In the genomic region with DNA sequence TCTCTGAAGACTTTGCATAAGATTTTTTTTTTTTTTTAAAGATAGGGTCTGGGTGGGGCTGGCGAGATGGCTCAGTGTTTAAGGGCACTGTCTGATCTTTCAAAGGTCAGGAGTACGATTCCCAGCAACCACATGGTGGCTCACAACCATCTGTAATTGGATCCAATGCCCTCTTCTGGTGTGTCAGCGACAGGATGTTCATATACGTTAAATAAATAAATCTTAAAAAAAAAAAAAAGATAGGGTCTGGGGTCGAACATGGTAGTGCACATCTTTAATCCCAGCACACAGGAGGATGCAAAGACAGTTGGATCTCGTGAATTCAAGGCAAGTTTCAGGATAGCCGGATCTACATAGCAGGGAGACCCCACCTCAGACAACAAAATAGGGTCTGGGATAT, we compare ENCODE assay signal across 18 mouse cellular contexts. TPM values are rescaled to one million over a fixed set of nuclear protein-coding genes. Genes with fewer than 3 reads are reported as not detected.
DNase-seq lines count a peak whose midpoint lies in the region; ATAC-seq and TF ChIP-seq lines count a peak whose summit lies in the region.
"Had no signal": no experiment of that assay in that cellular context is flagged by ENCODE, and none has a peak within 500 bp of the region (broad histone marks: within the 10 kb centered on the region; RNA-seq: fewer than 3 reads in every experiment).

No protein-coding gene starts in this region.

- in situ Hi-C loops in ES-E14 (cut with MboI; ENCODE audit: low sequenced_read_pairs in 2 of 2, unreplicated experiment in 2 of 2) = no loop called here

- ATAC-seq in megakaryocyte, adult 5-6 weeks (ENCODE audit: poor library complexity, severe bottlenecking) = no peak
- ATAC-seq: forebrain, embryonic 13.5 days; forebrain, postnatal 0 days had no signal

- peaks cover 52% of the 10 kb centered on the region for H3K36me3 ChIP-seq in megakaryocyte, embryonic 14.5 days (replicated peaks; ENCODE audit: low read length)
- H3K36me3 ChIP-seq in ES-E14 (ENCODE audit: control insufficient read depth, insufficient read depth, low read length, poor library complexity, severe bottlenecking) = peaks cover 6% of the 10 kb centered on the region; the same call in 1 of the 2 replicates
- H3K36me3 ChIP-seq in hindbrain, embryonic 10.5 days = 0 out of 2 replicates have a peak, but pooled peaks cover 5% of the 10 kb centered on the region

- WGBS in hindbrain, embryonic 10.5 days = 77% methylated on average over 7 of the region's 7 CpGs

- peak overlapping the region; percentile 87 for H3K4me3 ChIP-seq in megakaryocyte, embryonic 14.5 days (replicated peaks)
- H3K4me3 ChIP-seq in ES-E14 (ENCODE audit: insufficient read depth in 1 of 2, low read depth in 1 of 2, low read length in 2 of 2, poor library complexity in 1 of 2, severe bottlenecking in 1 of 2) = peak overlapping the region; percentile 64; a peak in 2 of 4 replicates
- H3K4me3 ChIP-seq in hindbrain, embryonic 10.5 days = no peak overlapping the region
- H3K4me3 ChIP-seq: embryonic facial prominence, embryonic 10.5 days; forebrain, embryonic 13.5 days; heart, adult 2 months; heart, embryonic 15.5 days had no signal

- no peak overlapping the region; the same call in 1 of the 2 replicates for H3K9ac ChIP-seq in ES-E14 (ENCODE audit: insufficient read depth, low read depth, low read length, poor library complexity, severe bottlenecking)
- H3K9ac ChIP-seq: forebrain, embryonic 13.5 days; forebrain, postnatal 0 days; heart, embryonic 15.5 days; hindbrain, embryonic 14.5 days had no signal

- H3K27ac ChIP-seq in ES-E14 (ENCODE audit: insufficient read depth, low read depth, low read length, poor library complexity, severe bottlenecking) = no peak overlapping the region; the same call in 1 of the 2 replicates
- no peak overlapping the region for H3K27ac ChIP-seq in hindbrain, embryonic 10.5 days
- H3K27ac ChIP-seq: embryonic facial prominence, embryonic 10.5 days; forebrain, embryonic 13.5 days; heart, adult 2 months; heart, embryonic 15.5 days; hindbrain, embryonic 14.5 days had no signal

- no peaks in the 10 kb centered on the region for H3K27me3 ChIP-seq in megakaryocyte, embryonic 14.5 days (replicated peaks)
- H3K27me3 ChIP-seq in hindbrain, embryonic 10.5 days (ENCODE audit: insufficient read depth, poor library complexity, severe bottlenecking) = no peaks in the 10 kb centered on the region
- H3K27me3 ChIP-seq: forebrain, embryonic 13.5 days; heart, embryonic 15.5 days had no signal

- H3K4me1 ChIP-seq in megakaryocyte, embryonic 14.5 days = peaks cover 65% of the 10 kb centered on the region
- peaks cover 0 to 17% of the 10 kb centered on the region in 2 experiments; a peak in 2 of 4 replicates for H3K4me1 ChIP-seq in ES-E14 (ENCODE audit: control insufficient read depth in 2 of 2, insufficient read depth in 2 of 2, low read length in 2 of 2, poor library complexity in 1 of 2)
- peaks cover 5% of the 10 kb centered on the region for H3K4me1 ChIP-seq in hindbrain, embryonic 10.5 days (replicated peaks)
- H3K4me1 ChIP-seq: forebrain, embryonic 13.5 days had no signal

- no peaks in the 10 kb centered on the region for H3K9me3 ChIP-seq in megakaryocyte, embryonic 14.5 days
- no peaks in the 10 kb centered on the region for H3K9me3 ChIP-seq in ES-E14 (ENCODE audit: control insufficient read depth, insufficient read depth, low read depth, low read length)
- no peaks in the 10 kb centered on the region for H3K9me3 ChIP-seq in hindbrain, embryonic 10.5 days
- H3K9me3 ChIP-seq: embryonic facial prominence, embryonic 10.5 days; forebrain, embryonic 13.5 days; heart, embryonic 15.5 days had no signal

- DNase-seq in CD4-positive helper T cell, adult 2 months (ENCODE audit: low read depth, low spot score) = peak; percentile 9
- no peak for DNase-seq in ES-E14 (ENCODE audit: low read depth, low spot score)
- DNase-seq in hindbrain, embryonic 10.5 days (ENCODE audit: low spot score) = no peak
- DNase-seq in right cerebral cortex, postnatal 36 days (ENCODE audit: low spot score in 2 of 2) = no peak
- DNase-seq in c-Kit-positive CD71-positive TER-119-positive erythroid progenitor cells, embryonic 14.5 days (ENCODE audit: low spot score) = no peak
- DNase-seq: adrenal gland, adult 2 months; adrenal gland, postnatal 25 days; cerebellum, adult 2 months; cerebellum, postnatal 10 days; forebrain, postnatal 0 days; gastrocnemius, postnatal 14 days had no signal

TF ChIP-seq in ES-E14, 5 proteins besides CTCF, POLR2A, EP300 and RAD21:
- TF ChIP-seq CHD2 (IDR thresholded peaks at IDR 0.05; ENCODE audit: low read depth, low read length) (no peak), MAFK (IDR thresholded peaks at IDR 0.05; ENCODE audit: insufficient read depth, low read depth, low read length) (no peak), ZNF384 (IDR thresholded peaks at IDR 0.05; ENCODE audit: low read depth, low read length) (0 out of 2 replicates have a peak, but pooled peaks have one; percentile 22)
TF ChIP-seq in ES-E14: peak in this region for 1.

RNA-seq across cellular contexts. Expression of gene Trex1, which starts 10.2 kb away (rescaled TPM):
- polyA plus RNA-seq in megakaryocyte, embryonic 14.5 days (2012; ENCODE audit: insufficient read depth, low replicate concordance) = 25.2 and 49.1 TPM in 2 replicates
- 119 and 124 TPM in 2 replicates for total RNA-seq in megakaryocyte, adult 5-6 weeks (2015)
- 68.7 and 87.5 TPM in 2 replicates for total RNA-seq in megakaryocyte, adult 5-6 weeks (2017)
- total RNA-seq in ES-E14 (2012; rRNA removed) = 6.2 and 7.4 TPM in 2 replicates
- 8.1 and 11.3 TPM in 2 replicates for polyA plus RNA-seq in hindbrain, embryonic 10.5 days (2016; fragmentation: Nextera tagmentation; extraction: Ambion mirVana)

RNA-seq across cellular contexts. Expression of gene Shisa5, which starts 11.0 kb away (rescaled TPM):
- 375 and 575 TPM in 2 replicates for polyA plus RNA-seq in megakaryocyte, embryonic 14.5 days (2012; ENCODE audit: insufficient read depth, low replicate concordance)
- 119 and 176 TPM in 2 replicates for total RNA-seq in megakaryocyte, adult 5-6 weeks (2015)
- total RNA-seq in megakaryocyte, adult 5-6 weeks (2017) = 453 and 632 TPM in 2 replicates
- 44.0 and 49.0 TPM in 2 replicates for total RNA-seq in ES-E14 (2012; rRNA removed)
- 38.8 and 43.6 TPM in 2 replicates for polyA plus RNA-seq in hindbrain, embryonic 10.5 days (2016; fragmentation: Nextera tagmentation; extraction: Ambion mirVana)

RNA-seq across cellular contexts. Expression of gene Atrip, which starts 24.6 kb away (rescaled TPM):
- polyA plus RNA-seq in megakaryocyte, embryonic 14.5 days (2012; ENCODE audit: insufficient read depth, low replicate concordance) = 2.2 and 2.8 TPM in 2 replicates
- total RNA-seq in megakaryocyte, adult 5-6 weeks (2015) = 7.2 and 9.5 TPM in 2 replicates
- total RNA-seq in megakaryocyte, adult 5-6 weeks (2017) = 9.7 and 10.2 TPM in 2 replicates
- 17.1 and 21.7 TPM in 2 replicates for total RNA-seq in ES-E14 (2012; rRNA removed)
- polyA plus RNA-seq in hindbrain, embryonic 10.5 days (2016; fragmentation: Nextera tagmentation; extraction: Ambion mirVana) = 30.5 and 32.1 TPM in 2 replicates

RNA-seq across cellular contexts. Expression of gene Ccdc51, which starts 33.0 kb away (rescaled TPM):
- 3.8 TPM in 1 of 2 replicates, not detected in the other for polyA plus RNA-seq in megakaryocyte, embryonic 14.5 days (2012; ENCODE audit: insufficient read depth, low replicate concordance)
- 4.7 and 6.0 TPM in 2 replicates for total RNA-seq in megakaryocyte, adult 5-6 weeks (2015)
- total RNA-seq in megakaryocyte, adult 5-6 weeks (2017) = 6.7 and 11.0 TPM in 2 replicates
- 7.7 and 11.8 TPM in 2 replicates for total RNA-seq in ES-E14 (2012; rRNA removed)
- polyA plus RNA-seq in hindbrain, embryonic 10.5 days (2016; fragmentation: Nextera tagmentation; extraction: Ambion mirVana) = 14.4 and 16.1 TPM in 2 replicates

RNA-seq across cellular contexts. Expression of gene Tma7, which starts 33.1 kb away (rescaled TPM):
- 28.0 and 687 TPM in 2 replicates for polyA plus RNA-seq in megakaryocyte, embryonic 14.5 days (2012; ENCODE audit: insufficient read depth, low replicate concordance)
- 367 and 406 TPM in 2 replicates for total RNA-seq in megakaryocyte, adult 5-6 weeks (2015)
- total RNA-seq in megakaryocyte, adult 5-6 weeks (2017) = 109 and 136 TPM in 2 replicates
- total RNA-seq in ES-E14 (2012; rRNA removed) = 266 and 347 TPM in 2 replicates
- polyA plus RNA-seq in hindbrain, embryonic 10.5 days (2016; fragmentation: Nextera tagmentation; extraction: Ambion mirVana) = 758 and 785 TPM in 2 replicates
